Mouse (Mus musculus) layer of hippocampus, postnatal 14 days (tissue): ENCODE measurements around the gene Dync1i2. TPM values are rescaled to one million over a fixed set of nuclear protein-coding genes. Genes with fewer than 3 reads are reported as not detected.
A peak's percentile ranks its signal among the peaks of the same experiment; 100 is the strongest.

Experiments used
- DNase-seq, 2 experiments: peaks; one replicate each; pipeline ENCODE4 v3.0.0; 2021 to 2022; ENCODE audit warnings: low spot score in 2 of 2, mixed read lengths in 1 of 2
- total RNA-seq, 2 experiments: library from RNA; stranded (reverse); gene quantifications; 2 replicates each; pipeline ENCODE4 v1.2.3; 2021

Gene Dync1i2
- total RNA-seq, 2 experiments from 2014 or later = 143 to 146 TPM

GRCm38 (mm10) chr2:71264585-71264984, 53.1 kb downstream of the Dync1i2 start:
- DNase-seq = no peak

- DNase-seq = no peak
Measured at GRCm38 (mm10) chr2:71268691-71269090, 57.2 kb downstream of the Dync1i2 start.

- no peak for DNase-seq
Measured at GRCm38 (mm10) chr2:71269332-71269731, 57.8 kb downstream of the Dync1i2 start.

- DNase-seq = no peak
Measured at GRCm38 (mm10) chr2:71270085-71270484, 58.6 kb downstream of the Dync1i2 start.

GRCm38 (mm10) chr2:71273955-71274679, 62.6 kb downstream of the Dync1i2 start:
- no peak for DNase-seq

GRCm38 (mm10) chr2:71275734-71276133, 64.2 kb downstream of the Dync1i2 start:
- DNase-seq = no peak

GRCm38 (mm10) chr2:71278791-71279775, 67.6 kb downstream of the Dync1i2 start:
- DNase-seq = peak in 1 of 2 experiments; percentile 25

- DNase-seq = no peak
Measured at GRCm38 (mm10) chr2:71281981-71282380, 70.5 kb downstream of the Dync1i2 start.

GRCm38 (mm10) chr2:71290107-71290775, 78.7 kb downstream of the Dync1i2 start:
- peak in 1 of 2 experiments; percentile 37 for DNase-seq

GRCm38 (mm10) chr2:71291566-71291965, 80.1 kb downstream of the Dync1i2 start:
- no peak for DNase-seq

- no peak for DNase-seq
Measured at GRCm38 (mm10) chr2:71293983-71294382, 82.5 kb downstream of the Dync1i2 start.

GRCm38 (mm10) chr2:71294489-71294888, 83.0 kb downstream of the Dync1i2 start:
- DNase-seq = no peak

- DNase-seq = no peak
Measured at GRCm38 (mm10) chr2:71295844-71296243, 84.3 kb downstream of the Dync1i2 start.

GRCm38 (mm10) chr2:71297501-71297900, 86.0 kb downstream of the Dync1i2 start:
- DNase-seq = no peak

GRCm38 (mm10) chr2:71298729-71299128, 87.2 kb downstream of the Dync1i2 start:
- no peak for DNase-seq

GRCm38 (mm10) chr2:71302156-71302663, 90.7 kb downstream of the Dync1i2 start:
- no peak for DNase-seq

GRCm38 (mm10) chr2:71303221-71303620, 91.7 kb downstream of the Dync1i2 start:
- DNase-seq = no peak

- DNase-seq = no peak
Measured at GRCm38 (mm10) chr2:71304821-71305220, 93.3 kb downstream of the Dync1i2 start.

- DNase-seq = no peak
Measured at GRCm38 (mm10) chr2:71306357-71306756, 94.9 kb downstream of the Dync1i2 start.

GRCm38 (mm10) chr2:71309726-71310125, 98.2 kb downstream of the Dync1i2 start:
- no peak for DNase-seq

GRCm38 (mm10) chr2:71312067-71312466, 100.6 kb downstream of the Dync1i2 start:
- no peak for DNase-seq
